Mouse (Mus musculus) megakaryocyte, embryonic 14.5 days (primary cell): ENCODE measurements around the gene Islr2.

ENCODE experiments used
- FLI1 ChIP-seq: IDR thresholded peaks from 2 replicates; pipeline ENCODE4 v1.6.1; 2012; ENCODE audit warnings: low read length, inconsistent platforms, mixed read lengths
- GATA1 ChIP-seq: IDR thresholded peaks from 3 replicates; pipeline ENCODE4 v1.6.1; 2012; ENCODE audit warnings: mixed read lengths, low read length, inconsistent platforms, borderline replicate concordance

DNA sequence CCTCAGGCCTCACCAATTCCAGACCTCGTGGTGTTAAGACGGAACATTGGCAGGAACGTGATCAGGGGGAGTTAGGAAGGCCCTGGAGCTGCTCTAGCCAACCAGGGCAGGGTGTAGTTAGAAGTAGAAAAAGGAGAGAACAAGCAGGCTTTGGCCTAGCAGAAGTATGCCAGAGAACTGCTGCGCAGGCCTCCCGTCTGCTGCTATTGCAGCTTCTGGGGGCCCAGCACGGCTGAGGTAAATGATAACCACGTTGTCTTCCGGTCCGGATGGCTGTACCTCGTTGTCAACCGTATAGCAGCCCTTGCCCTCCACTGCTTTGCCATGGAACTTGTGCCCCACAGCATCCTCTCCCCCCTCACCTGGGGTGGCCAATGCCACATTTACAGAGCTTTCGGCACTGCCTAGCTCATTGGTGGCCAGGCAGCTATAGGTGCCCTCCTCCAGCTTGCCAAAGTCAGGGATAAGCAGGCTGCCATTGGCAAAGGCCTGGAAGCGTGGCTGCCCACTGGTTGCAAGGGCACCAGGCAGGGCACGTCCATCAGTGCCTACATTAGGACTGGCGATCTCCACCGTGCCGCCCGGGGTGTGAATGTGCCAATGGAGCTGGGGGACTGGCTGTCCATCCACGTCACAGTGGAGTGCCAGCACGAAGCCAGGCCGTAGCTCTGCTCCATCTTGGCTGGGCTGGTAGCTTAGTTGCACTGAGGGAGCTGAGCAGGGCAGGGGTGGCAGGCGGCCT, 47.1 kb downstream of the Islr2 start:
- no peak for TF ChIP-seq GATA1
- TF ChIP-seq FLI1, result no peak
